Comparison of ENCODE assay signal across 23 mouse cellular contexts in the genomic region with DNA sequence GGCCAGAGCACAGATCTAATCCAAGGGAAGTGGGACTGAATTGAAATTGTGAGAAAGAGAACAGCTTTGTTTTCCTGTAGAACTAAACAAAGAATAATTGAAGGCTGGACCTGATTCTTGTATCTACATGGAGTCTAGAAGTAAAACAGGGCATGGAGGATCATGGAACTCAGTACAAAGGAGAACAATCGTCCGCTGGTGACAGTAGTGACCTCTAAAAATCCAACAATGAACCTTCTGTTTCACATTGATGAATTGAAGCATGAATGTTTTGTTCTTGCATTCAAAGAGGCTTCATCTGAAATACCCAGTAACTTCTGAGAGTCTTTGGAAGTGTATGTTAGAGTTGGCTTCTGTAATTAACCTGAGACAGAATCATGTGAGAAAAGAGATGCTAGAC.
DNase-seq lines count a peak whose midpoint lies in the region; ATAC-seq and TF ChIP-seq lines count a peak whose summit lies in the region.
"Had no signal": no experiment of that assay in that cellular context is flagged by ENCODE, and none has a peak within 500 bp of the region (broad histone marks: within the 10 kb centered on the region; RNA-seq: fewer than 3 reads in every experiment).

No protein-coding gene starts in this region.

- no peak for TF ChIP-seq CTCF in midbrain, postnatal 0 days (IDR thresholded peaks at IDR 0.05)

- H3K27me3 ChIP-seq in midbrain, postnatal 0 days (ENCODE audit: insufficient read depth, low read length): no peaks in the 10 kb centered on the region
- H3K27me3 ChIP-seq: CH12.LX; embryonic facial prominence, embryonic 12.5 days; forebrain, embryonic 13.5 days; forebrain, embryonic 15.5 days had no signal

- H3K4me2 ChIP-seq in midbrain, postnatal 0 days (ENCODE audit: low read depth, low read length, poor library complexity, severe bottlenecking): no peak overlapping the region
- H3K4me2 ChIP-seq: embryonic facial prominence, embryonic 12.5 days; forebrain, embryonic 13.5 days; forebrain, embryonic 15.5 days had no signal

- ATAC-seq in frontal cortex, adult (ENCODE audit: low TSS enrichment): peak; percentile 74
- no peak for ATAC-seq in midbrain, postnatal 0 days (ENCODE audit: low FRiP score)
- ATAC-seq: CD4-positive, CD25-positive, alpha-beta regulatory T cell, adult 4 months; forebrain, embryonic 13.5 days; forebrain, embryonic 15.5 days; forebrain, postnatal 0 days had no signal

- no peaks in the 10 kb centered on the region for H3K36me3 ChIP-seq in midbrain, postnatal 0 days (ENCODE audit: insufficient read depth, low read length)
- H3K36me3 ChIP-seq: embryonic facial prominence, embryonic 10.5 days; embryonic facial prominence, embryonic 12.5 days; forebrain, embryonic 15.5 days; G1E had no signal

- H3K4me3 ChIP-seq in midbrain, postnatal 0 days (ENCODE audit: low read depth, low read length): no peak overlapping the region
- H3K4me3 ChIP-seq: embryonic facial prominence, embryonic 10.5 days; embryonic facial prominence, embryonic 12.5 days; forebrain, embryonic 13.5 days; forebrain, embryonic 15.5 days had no signal

- no peaks in the 10 kb centered on the region for H3K9me3 ChIP-seq in midbrain, postnatal 0 days (ENCODE audit: low read length)
- H3K9me3 ChIP-seq: embryonic facial prominence, embryonic 10.5 days; embryonic facial prominence, embryonic 12.5 days; forebrain, embryonic 13.5 days; forebrain, embryonic 15.5 days; G1E had no signal

- H3K9ac ChIP-seq in midbrain, postnatal 0 days (replicated peaks; ENCODE audit: low read length, poor library complexity, severe bottlenecking): no peak overlapping the region
- H3K9ac ChIP-seq: embryonic facial prominence, embryonic 12.5 days; forebrain, embryonic 13.5 days; forebrain, embryonic 15.5 days; forebrain, postnatal 0 days had no signal

- H3K27ac ChIP-seq in midbrain, postnatal 0 days (ENCODE audit: low read depth, low read length): no peak overlapping the region
- H3K27ac ChIP-seq: embryonic facial prominence, embryonic 10.5 days; embryonic facial prominence, embryonic 12.5 days; forebrain, embryonic 13.5 days; forebrain, embryonic 15.5 days had no signal

- H3K4me1 ChIP-seq in midbrain, postnatal 0 days (ENCODE audit: insufficient read depth, low read length): no peaks in the 10 kb centered on the region
- H3K4me1 ChIP-seq: embryonic facial prominence, embryonic 10.5 days; embryonic facial prominence, embryonic 12.5 days; forebrain, embryonic 13.5 days; forebrain, embryonic 15.5 days had no signal

- WGBS in midbrain, postnatal 0 days: 84% methylated on average over 2 of the region's 2 CpGs

- no peak for DNase-seq in frontal cortex, postnatal 10 days (ENCODE audit: low spot score in 2 of 2)
- peak; percentile 56 for DNase-seq in retina, embryonic 14.5 days (ENCODE audit: low spot score)
- peak; percentile 38 for DNase-seq in telencephalon, adult 2 months (ENCODE audit: low read depth, low spot score)
- no peak for DNase-seq in midbrain, postnatal 0 days (ENCODE audit: low spot score)
- DNase-seq in kidney, postnatal 25 days: no peak
- DNase-seq: adrenal gland, adult 2 months; adrenal gland, postnatal 10 days; adrenal gland, postnatal 25 days; B cell, adult 2 months; cerebellum, adult 11-12 months; cerebellum, adult 2 months; cerebellum, adult 9-10 months; cerebellum, postnatal 10 days; cerebellum, postnatal 25 days; forebrain, postnatal 0 days had no signal

Comparison
In these comparisons a context has a peak if more than half of its experiments do, and no peak if none do; other contexts are left out.
1. DNase-seq: peak in retina, embryonic 14.5 days (single experiment) and telencephalon, adult 2 months (single experiment); none in frontal cortex, postnatal 10 days (0 of 2), midbrain, postnatal 0 days (single experiment) and kidney, postnatal 25 days (0 of 2).